Mouse (Mus musculus): ENCODE results near the gene Gja10.

GRCm38 (mm10) chr4:32651669-32652068 lies 49.1 kb upstream of the Gja10 start:
- TF ChIP-seq CTCF (IDR thresholded peaks at IDR 0.05; ENCODE audit: control insufficient read depth, insufficient read depth, insufficient replicate concordance, low read depth, low read length) = no peak
- TF ChIP-seq POLR2A (IDR thresholded peaks at IDR 0.05; ENCODE audit: control insufficient read depth, low read depth, low read length) = no peak
